Mouse (Mus musculus) MEL (cell line): ENCODE data around the gene Ruvbl2. TPM values are rescaled to one million over a fixed set of nuclear protein-coding genes. Genes with fewer than 3 reads are reported as not detected.

Experiments used
- DNase-seq: peaks from one replicate; pipeline ENCODE4 v3.0.0; 2011; ENCODE audit warnings: low read depth, low spot score
- H3K27ac ChIP-seq: 2 replicates; pipeline ENCODE4 v1.5.1; 2012; ENCODE audit warnings: low read depth, mild to moderate bottlenecking, control low read depth, low read length, moderate library complexity; ENCODE audit not compliant: control insufficient read depth
- H3K27me3 ChIP-seq, 2 experiments: fragments of 150-350 bp in 1 of 2; sonication (generic) in 1 of 2; 2 replicates each; pipeline ENCODE4 v1.6.1; 2012; ENCODE audit warnings: low read length in 2 of 2, mild to moderate bottlenecking in 2 of 2, improper control_type of control experiment in 1 of 2, moderate library complexity in 1 of 2; ENCODE audit not compliant: insufficient read depth in 2 of 2, control insufficient read depth in 1 of 2
- H3K36me3 ChIP-seq, 2 experiments: 2 replicates each; pipeline ENCODE4 v1.6.1; 2012 to 2014; ENCODE audit warnings: low read length in 2 of 2, improper control_type of control experiment in 1 of 2, inconsistent platforms in 1 of 2, mild to moderate bottlenecking in 1 of 2; ENCODE audit not compliant: insufficient read depth in 2 of 2, control insufficient read depth in 1 of 2
- H3K4me1 ChIP-seq, 2 experiments: fragments of 150-350 bp in 1 of 2; sonication (generic) in 1 of 2; 2 replicates each; pipeline ENCODE4 v1.6.1; 2012; ENCODE audit warnings: low read length in 2 of 2, improper control_type of control experiment in 1 of 2, mild to moderate bottlenecking in 1 of 2; ENCODE audit not compliant: insufficient read depth in 2 of 2, control insufficient read depth in 1 of 2
- H3K4me3 ChIP-seq, 2 experiments: fragments of 150-350 bp in 1 of 2; sonication (generic) in 1 of 2; 2 replicates each; pipeline ENCODE4 v1.5.1; 2012; ENCODE audit warnings: low read depth in 2 of 2, low read length in 2 of 2, mild to moderate bottlenecking in 2 of 2, moderate library complexity in 2 of 2, control low read depth in 1 of 2, improper control_type of control experiment in 1 of 2; ENCODE audit not compliant: control insufficient read depth in 1 of 2, insufficient read depth in 1 of 2
- H3K79me2 ChIP-seq: 2 replicates; pipeline ENCODE4 v1.6.1; 2012; ENCODE audit warnings: mild to moderate bottlenecking, low read length, moderate library complexity; ENCODE audit not compliant: control insufficient read depth, poor library complexity, insufficient read depth
- H3K9ac ChIP-seq: 2 replicates; pipeline ENCODE4 v1.6.1; 2012; ENCODE audit warnings: low read depth, mild to moderate bottlenecking, control low read depth, low read length, moderate library complexity; ENCODE audit not compliant: control insufficient read depth, poor library complexity, severe bottlenecking
- H3K9me3 ChIP-seq: fragments of 150-350 bp; sonication (generic); replicated peaks from 2 replicates; pipeline ENCODE4 v1.6.1; 2012; ENCODE audit warnings: mild to moderate bottlenecking, low read length, improper control_type of control experiment, moderate library complexity; ENCODE audit not compliant: insufficient read depth
- BHLHE40 ChIP-seq: IDR thresholded peaks from 2 replicates; pipeline ENCODE4 v1.6.1; 2012; ENCODE audit warnings: low read depth, mild to moderate bottlenecking, inconsistent platforms, low read length, improper control_type of control experiment, borderline replicate concordance
- CHD1 ChIP-seq: IDR thresholded peaks from 2 replicates; pipeline ENCODE4 v1.6.1; 2012; ENCODE audit warnings: low read depth, mild to moderate bottlenecking, inconsistent platforms, low read length, improper control_type of control experiment
- GABPA ChIP-seq: IDR thresholded peaks from 2 replicates; pipeline ENCODE4 v1.6.1; 2012; ENCODE audit warnings: low read depth, mild to moderate bottlenecking, inconsistent platforms, low read length, improper control_type of control experiment, moderate library complexity
- JUND ChIP-seq: IDR thresholded peaks from 2 replicates; pipeline ENCODE4 v1.6.1; 2011; ENCODE audit warnings: low read depth, mild to moderate bottlenecking, improper control_type of control experiment, low read length
- KAT2A ChIP-seq: conservative IDR thresholded peaks from 2 replicates; pipeline ENCODE4 v1.6.1; 2012; ENCODE audit warnings: low read depth, low read length, improper control_type of control experiment, inconsistent platforms
- MAFK ChIP-seq: IDR thresholded peaks from 2 replicates; pipeline ENCODE4 v1.6.1; 2011; ENCODE audit warnings: low read depth, mild to moderate bottlenecking, low read length, improper control_type of control experiment, borderline replicate concordance
- MAZ ChIP-seq: IDR thresholded peaks from 2 replicates; pipeline ENCODE4 v1.6.1; 2012; ENCODE audit warnings: low read depth, mild to moderate bottlenecking, inconsistent platforms, low read length, improper control_type of control experiment
- MEF2A ChIP-seq: IDR thresholded peaks from 2 replicates; pipeline ENCODE4 v1.6.1; 2014; ENCODE audit warnings: low read depth, mild to moderate bottlenecking, inconsistent platforms, low read length, improper control_type of control experiment; ENCODE audit not compliant: poor library complexity, insufficient replicate concordance, severe bottlenecking; ENCODE audit errors: extremely low read depth
- NRF1 ChIP-seq: IDR thresholded peaks from 2 replicates; pipeline ENCODE4 v1.6.1; 2014; ENCODE audit warnings: low read depth, mild to moderate bottlenecking, inconsistent platforms, low read length, improper control_type of control experiment, moderate library complexity; ENCODE audit not compliant: poor library complexity, insufficient read depth, severe bottlenecking
- POLR2A ChIP-seq, 2 experiments: IDR thresholded peaks; 2 replicates each; pipeline ENCODE4 v1.6.1; 2011 to 2012; ENCODE audit warnings: low read length in 2 of 2, mild to moderate bottlenecking in 2 of 2, control low read depth in 1 of 2, improper control_type of control experiment in 1 of 2, low read depth in 1 of 2, moderate library complexity in 1 of 2; ENCODE audit not compliant: control insufficient read depth in 1 of 2, insufficient read depth in 1 of 2, poor library complexity in 1 of 2
- POLR2AphosphoS2 ChIP-seq: IDR thresholded peaks from 2 replicates; pipeline ENCODE4 v1.6.1; 2011; ENCODE audit warnings: low read length, improper control_type of control experiment
- POLR2AphosphoS5 ChIP-seq: IDR thresholded peaks from 2 replicates; pipeline ENCODE4 v1.6.1; 2012; ENCODE audit warnings: low read depth, borderline replicate concordance, mild to moderate bottlenecking, inconsistent platforms, low read length, moderate library complexity, mixed read lengths
- RAD21 ChIP-seq: IDR thresholded peaks from 2 replicates; pipeline ENCODE4 v1.6.1; 2011; ENCODE audit warnings: mild to moderate bottlenecking, low read depth, low read length, improper control_type of control experiment
- RCOR1 ChIP-seq: IDR thresholded peaks from 2 replicates; pipeline ENCODE4 v1.6.1; 2012; ENCODE audit warnings: low read depth, mild to moderate bottlenecking, inconsistent platforms, low read length, improper control_type of control experiment
- SMC3 ChIP-seq: IDR thresholded peaks from 2 replicates; pipeline ENCODE4 v1.6.1; 2011; ENCODE audit warnings: low read depth, low read length, improper control_type of control experiment
- TAL1 ChIP-seq: IDR thresholded peaks from 2 replicates; pipeline ENCODE4 v1.6.1; 2012; ENCODE audit warnings: mild to moderate bottlenecking, inconsistent platforms, low read length, moderate library complexity, mixed read lengths
- TBP ChIP-seq: IDR thresholded peaks from 2 replicates; pipeline ENCODE4 v1.8.0; 2011; ENCODE audit warnings: low read depth, low read length, improper control_type of control experiment
- USF1 ChIP-seq: IDR thresholded peaks from 2 replicates; pipeline ENCODE4 v1.6.1; 2014; ENCODE audit warnings: low read depth, mild to moderate bottlenecking, inconsistent platforms, low read length, improper control_type of control experiment, moderate library complexity
- ZC3H11A ChIP-seq: IDR thresholded peaks from 2 replicates; pipeline ENCODE4 v1.6.1; 2012; ENCODE audit warnings: low read depth, mild to moderate bottlenecking, inconsistent platforms, low read length, improper control_type of control experiment
- ZKSCAN1 ChIP-seq: IDR thresholded peaks from 2 replicates; pipeline ENCODE4 v1.6.1; 2012; ENCODE audit warnings: low read depth, mild to moderate bottlenecking, inconsistent platforms, low read length, improper control_type of control experiment, moderate library complexity
- ZMIZ1 ChIP-seq: IDR thresholded peaks from 2 replicates; pipeline ENCODE4 v1.6.1; 2012; ENCODE audit warnings: low read depth, mild to moderate bottlenecking, inconsistent platforms, low read length, improper control_type of control experiment, moderate library complexity
- polyA plus RNA-seq, 2 experiments: library from polyadenylated mRNA; stranded (reverse) in 1 of 2; unstranded in 1 of 2; fragments of >175 nt in 1 of 2; fragments of >200 nt in 1 of 2; gene quantifications; 2 replicates each; pipeline versions ENCODE4 v1.2.1 to v1.2.4; 2012; ENCODE audit warnings: low replicate concordance in 2 of 2, low read depth in 1 of 2; ENCODE audit not compliant: insufficient read length in 2 of 2, insufficient read depth in 1 of 2, missing spikeins in 1 of 2
- total RNA-seq: library from RNA; depleted of rRNA; stranded (reverse); fragments of 300-350 nt; gene quantifications from 2 replicates; pipeline ENCODE4 v1.2.3, GENCODE M21; 2012

Gene Ruvbl2
- total and polyA plus RNA-seq, 3 experiments: 434 to 758 TPM; not detected in 1

- no peak for TF ChIP-seq MAFK
- no peak for TF ChIP-seq BHLHE40
- TF ChIP-seq RAD21: peak; percentile 60
These were observed 34.2 kb downstream of the Ruvbl2 start (continued) for GRCm38 (mm10) chr7:45403532-45404261.

- H3K79me2 ChIP-seq: no peaks in the 10 kb centered on the region
- H3K9me3 ChIP-seq: no peaks in the 10 kb centered on the region
- DNase-seq: no peak
- H3K9ac ChIP-seq: no peak overlapping the region
- H3K36me3 ChIP-seq: peaks cover 0 to 6% of the 10 kb centered on the region in 2 experiments; a peak in 2 of 4 replicates
- peaks cover 6 to 9% of the 10 kb centered on the region in 2 experiments; a peak in 3 of 4 replicates for H3K4me1 ChIP-seq
- no peaks in the 10 kb centered on the region; a peak in 1 of 4 replicates for H3K27me3 ChIP-seq
- no peak overlapping the region for H3K4me3 ChIP-seq
- TF ChIP-seq ZMIZ1: no peak
- TF ChIP-seq TAL1: no peak
- TF ChIP-seq RAD21: no peak
- TF ChIP-seq SMC3: no peak
- TF ChIP-seq ZC3H11A: no peak
- no peak for TF ChIP-seq NRF1
- no peak for TF ChIP-seq TBP
- TF ChIP-seq RCOR1: no peak
- no peak for TF ChIP-seq JUND
- TF ChIP-seq GABPA: no peak
- TF ChIP-seq KAT2A: no peak
- TF ChIP-seq USF1: no peak
- no peak for TF ChIP-seq POLR2AphosphoS5
- TF ChIP-seq POLR2A (IDR thresholded peaks at IDR 0.05; ENCODE audit: control insufficient read depth in 1 of 2, insufficient read depth in 1 of 2, low read depth in 1 of 2, low read length in 2 of 2, poor library complexity in 1 of 2): no peak
- TF ChIP-seq ZKSCAN1: no peak
- TF ChIP-seq MEF2A: no peak
- no peak for TF ChIP-seq POLR2AphosphoS2
- no peak for TF ChIP-seq MAZ
- TF ChIP-seq CHD1: no peak
- TF ChIP-seq, all 39 proteins: peak for 0
- no peak overlapping the region for H3K27ac ChIP-seq
These were observed 36.3 kb downstream of the Ruvbl2 start for GRCm38 (mm10) chr7:45401521-45402085.
